Mouse (Mus musculus) lung, adult 18-20 months (tissue): Measurements from ENCODE around the gene Bdkrb2.

ENCODE experiments used
- DNase-seq, 2 experiments: peaks; one replicate each; pipeline ENCODE4 v3.0.0; 2022; ENCODE audit warnings: mixed read lengths in 2 of 2

Gene Bdkrb2

GRCm38 (mm10) chr12:105562936-105563680, at the start of gene Bdkrb2:
Gene Bdkrb2, plus strand, starts transcription at chr12:105563226.
- peak; percentile 43 to 58 for DNase-seq

GRCm38 (mm10) chr12:105514111-105514510, 48.9 kb upstream of the Bdkrb2 start:
- no peak for DNase-seq

DNA sequence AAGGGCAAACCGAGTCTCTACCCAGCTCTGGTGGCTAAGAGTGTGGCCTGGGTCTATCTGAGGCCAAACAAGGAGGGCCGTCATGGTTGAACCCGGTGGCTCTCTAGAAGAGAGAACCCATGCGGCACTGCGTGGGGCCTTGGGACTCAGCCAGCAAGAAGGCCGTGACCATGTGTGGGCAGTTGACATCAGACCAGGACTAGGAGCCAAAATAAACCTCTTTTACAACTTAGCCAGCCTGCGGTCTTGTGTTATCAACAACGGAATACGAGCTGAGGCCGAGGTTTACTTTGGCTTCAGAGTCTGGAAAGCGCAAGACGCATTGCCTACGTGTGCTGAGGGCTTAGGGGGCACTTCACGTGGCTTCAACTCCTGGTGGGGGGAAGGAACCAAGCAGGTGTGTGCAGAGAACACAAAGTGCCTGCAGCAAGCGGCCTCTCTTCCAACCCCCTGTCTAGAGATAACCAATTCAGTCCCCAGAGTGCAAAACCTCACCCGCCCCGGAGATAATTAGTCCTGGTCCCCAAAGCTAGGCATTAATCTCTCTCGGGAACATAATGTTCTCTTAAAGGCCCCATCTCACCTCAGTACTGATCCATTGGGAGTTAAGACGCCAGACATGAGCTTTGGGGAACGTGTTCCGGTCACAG, 45.9 kb upstream of the Bdkrb2 start:
- DNase-seq, result peak; percentile 57 to 74

GRCm38 (mm10) chr12:105519851-105520250, 43.2 kb upstream of the Bdkrb2 start:
- DNase-seq, result no peak

DNA sequence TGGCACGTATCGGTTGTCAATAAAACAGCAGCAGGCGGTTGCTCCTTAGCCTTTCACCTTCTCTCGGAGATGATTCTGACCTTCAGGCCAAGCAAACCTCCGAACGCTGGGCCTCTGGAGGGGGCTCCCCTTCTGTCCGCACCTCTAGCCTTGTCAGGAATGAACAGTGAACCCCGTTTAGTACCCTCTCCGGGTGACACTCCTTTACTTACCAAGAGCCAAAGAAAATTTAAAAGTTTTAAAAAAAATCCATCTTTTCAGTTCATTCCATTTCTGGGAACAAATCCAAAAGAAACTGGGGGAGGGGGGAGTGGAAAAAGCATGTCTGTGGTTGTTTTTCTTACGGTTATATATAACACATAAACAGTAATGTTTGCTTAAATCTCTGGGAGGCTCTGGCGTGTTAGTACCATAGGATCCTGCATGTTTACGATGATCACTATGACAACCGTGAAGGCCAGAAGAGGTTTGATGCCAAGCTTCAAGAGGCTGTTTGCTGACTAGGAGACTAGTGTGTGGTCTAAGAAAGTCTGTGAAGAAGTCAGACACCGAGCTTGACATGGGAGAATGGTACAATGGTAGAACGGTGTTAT, 41.8 kb upstream of the Bdkrb2 start:
- no peak for DNase-seq

- DNase-seq, result peak in 1 of 2 experiments; percentile 37
Measured at GRCm38 (mm10) chr12:105523737-105524136, 39.3 kb upstream of the Bdkrb2 start.

- no peak for DNase-seq
Measured at GRCm38 (mm10) chr12:105526186-105526585, 36.8 kb upstream of the Bdkrb2 start.

GRCm38 (mm10) chr12:105526829-105527228, 36.2 kb upstream of the Bdkrb2 start:
- peak; percentile 80 to 88 for DNase-seq

DNA sequence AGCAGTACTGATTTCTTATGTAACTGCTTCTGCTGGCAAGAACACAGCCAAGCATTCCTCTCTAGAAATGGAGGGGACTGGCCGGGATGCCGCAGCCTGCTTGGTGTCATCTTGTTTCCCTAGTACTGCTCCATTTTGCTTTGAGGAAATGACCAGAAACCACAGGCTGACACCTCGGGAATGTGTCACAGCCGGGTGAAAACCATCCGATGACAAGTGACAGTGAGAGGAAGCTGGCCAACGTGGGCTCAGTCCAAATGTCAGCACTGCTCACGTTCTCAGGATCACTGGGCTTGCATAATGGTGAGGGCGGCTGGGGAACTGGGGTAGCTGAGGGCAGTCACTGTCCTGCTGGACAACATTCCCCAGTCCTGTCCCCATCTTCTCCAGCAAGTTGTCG, 33.5 kb upstream of the Bdkrb2 start:
- peak; percentile 33 to 44 for DNase-seq

- DNase-seq, result no peak
Measured at GRCm38 (mm10) chr12:105531724-105532371, 31.2 kb upstream of the Bdkrb2 start.

DNA sequence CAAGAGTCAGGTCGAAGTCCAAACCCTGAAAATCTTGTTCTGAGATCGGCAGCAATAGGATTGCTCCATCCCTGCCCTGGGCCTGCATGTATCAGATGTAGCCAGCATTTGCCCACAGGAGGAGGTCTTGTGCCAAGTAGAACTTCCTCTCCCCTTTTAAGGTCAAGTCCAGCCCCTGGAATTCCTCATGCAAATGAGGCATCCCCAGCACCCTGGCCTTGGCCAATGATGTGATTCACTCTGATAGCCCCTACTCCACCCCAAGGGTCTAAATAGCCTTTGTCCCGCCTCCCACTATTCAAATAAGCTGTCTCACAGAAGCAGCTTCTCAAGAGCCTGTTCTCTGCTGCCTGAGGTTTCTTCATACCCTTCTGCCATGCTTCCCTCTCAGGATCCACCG, 28.2 kb upstream of the Bdkrb2 start:
- DNase-seq, result no peak

DNA sequence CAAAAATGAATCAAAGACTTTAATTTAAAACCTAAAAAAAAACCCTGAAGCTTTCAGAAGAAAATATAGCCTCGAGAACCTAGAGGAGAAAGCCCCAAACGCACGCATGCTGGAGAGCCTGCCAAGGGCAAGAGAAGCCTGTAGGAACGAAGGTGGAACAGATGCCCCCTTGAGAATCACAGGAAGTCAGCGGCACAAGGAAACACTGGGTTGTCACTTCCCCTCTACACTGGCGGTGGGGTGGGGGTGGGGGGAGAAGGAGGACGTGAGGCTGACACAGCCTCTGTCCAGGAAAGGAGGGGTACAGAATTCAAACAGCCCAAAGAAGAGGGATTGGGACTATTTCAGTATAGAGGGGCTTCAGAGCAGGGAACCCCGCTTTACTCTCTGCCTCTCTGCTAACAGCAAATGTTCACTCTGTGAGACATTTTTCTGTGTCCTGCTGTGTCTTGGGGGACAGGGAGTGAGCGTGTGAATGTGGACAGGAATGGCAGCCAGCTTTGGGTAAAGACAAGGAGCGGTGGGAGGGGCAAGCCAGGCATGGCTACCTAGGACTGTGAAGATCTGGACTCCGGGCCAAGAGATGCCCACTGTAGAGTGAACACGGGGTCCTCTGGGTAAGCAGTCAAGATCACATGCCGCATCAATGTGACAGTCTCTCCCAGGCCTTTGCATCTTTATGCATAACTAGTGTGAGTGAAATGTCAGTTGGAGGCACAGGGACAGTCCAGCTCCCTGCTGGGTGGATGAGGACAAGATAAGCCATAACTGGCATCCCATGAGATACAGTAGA, 26.9 kb upstream of the Bdkrb2 start:
- peak in 1 of 2 experiments; percentile 37 for DNase-seq

DNA sequence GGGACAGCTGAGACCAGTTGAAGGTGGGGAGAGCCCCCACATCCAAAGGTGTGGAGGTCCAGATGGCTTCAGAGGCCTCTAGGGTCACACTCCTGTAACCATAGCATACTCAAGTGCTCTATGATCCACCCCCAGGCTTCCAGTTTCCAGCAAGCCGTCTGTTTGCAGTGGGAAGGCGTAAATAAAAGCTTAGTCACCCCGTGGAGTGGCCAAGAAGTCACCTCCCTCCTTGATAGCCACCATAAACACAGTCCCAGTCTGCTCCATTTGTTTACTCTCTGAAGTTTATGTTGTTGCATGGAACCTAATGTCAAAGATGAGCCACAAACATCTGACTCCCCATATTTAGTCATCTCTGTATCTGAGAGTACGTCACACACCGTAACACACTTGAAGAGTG, 25.9 kb upstream of the Bdkrb2 start:
- DNase-seq, result peak in 1 of 2 experiments; percentile 46

DNA sequence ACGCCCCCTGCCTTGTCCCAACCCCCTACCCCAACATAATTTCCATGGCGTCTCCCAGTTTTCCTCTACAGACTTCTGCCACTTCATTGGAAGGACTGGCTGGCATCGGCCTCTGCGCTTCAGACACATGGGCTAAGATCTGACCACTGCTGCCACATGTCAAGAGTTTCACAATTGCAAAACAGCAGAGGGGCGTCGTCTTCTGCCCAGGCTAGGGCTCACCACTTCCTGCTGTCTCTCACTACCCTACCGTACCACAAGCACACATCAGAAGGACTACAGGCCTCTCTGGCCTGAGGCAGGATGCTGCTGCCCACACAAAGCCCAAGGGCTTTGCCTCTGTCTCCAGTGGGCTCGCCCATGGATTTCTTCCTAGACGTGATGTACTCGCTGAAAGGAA, 23.4 kb upstream of the Bdkrb2 start:
- DNase-seq, result no peak

DNA sequence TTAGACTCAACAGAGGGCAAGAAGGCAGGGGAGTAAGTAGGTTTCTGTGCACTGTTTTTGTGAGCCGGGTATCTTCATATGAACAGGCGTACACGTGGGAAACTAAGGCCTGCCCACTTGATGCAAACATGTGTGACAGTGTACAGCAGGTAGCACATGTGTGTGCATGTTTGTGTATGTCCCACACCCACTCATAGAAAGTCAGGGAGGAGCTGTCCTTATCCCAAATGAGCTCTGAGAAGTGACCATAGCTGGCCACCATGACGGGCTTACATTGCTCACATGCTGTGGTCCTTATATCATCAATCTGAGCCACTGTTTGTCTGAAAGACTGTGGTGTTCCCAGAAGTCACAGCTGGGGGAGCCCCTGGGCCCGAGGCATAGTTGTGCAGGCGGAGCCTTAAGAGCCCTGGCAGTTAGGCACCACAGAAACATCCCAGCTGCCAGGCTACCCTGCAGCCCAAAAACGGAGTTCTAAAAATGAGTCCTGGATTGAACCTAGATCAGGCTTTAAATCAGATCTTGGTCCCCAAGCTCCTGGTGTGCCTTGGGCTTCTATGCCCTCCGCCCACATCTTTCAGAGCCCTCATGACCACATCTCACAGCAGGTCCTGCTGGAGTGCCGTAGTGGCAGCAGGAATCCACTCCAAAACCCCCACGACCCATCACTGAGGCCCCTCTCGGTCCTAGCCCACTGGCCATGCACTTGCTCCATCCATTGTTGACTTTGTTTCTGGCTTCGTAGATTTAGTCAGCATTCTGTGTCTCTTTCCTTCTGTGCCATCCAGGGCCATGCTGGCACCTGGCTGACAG, 21.2 kb upstream of the Bdkrb2 start:
- DNase-seq, result no peak

DNA sequence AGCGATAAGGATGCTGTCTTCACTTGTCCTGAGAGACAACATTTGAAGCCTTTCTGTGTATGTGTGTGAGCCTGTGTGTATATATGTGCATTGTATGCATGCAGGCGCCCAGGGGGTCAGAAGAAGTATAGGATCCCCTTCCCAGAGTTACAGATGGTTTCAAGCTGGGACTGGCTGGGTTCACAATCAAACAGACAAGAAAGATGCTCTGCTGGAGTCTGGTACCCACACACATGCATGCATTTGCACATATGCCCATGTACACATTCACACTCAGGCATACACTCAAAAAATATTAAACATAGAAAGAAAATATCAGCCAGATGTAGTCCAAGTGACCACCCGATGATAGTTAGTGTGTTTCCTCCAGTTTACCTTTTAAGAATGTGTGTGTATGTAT, 20.5 kb upstream of the Bdkrb2 start:
- no peak for DNase-seq

DNA sequence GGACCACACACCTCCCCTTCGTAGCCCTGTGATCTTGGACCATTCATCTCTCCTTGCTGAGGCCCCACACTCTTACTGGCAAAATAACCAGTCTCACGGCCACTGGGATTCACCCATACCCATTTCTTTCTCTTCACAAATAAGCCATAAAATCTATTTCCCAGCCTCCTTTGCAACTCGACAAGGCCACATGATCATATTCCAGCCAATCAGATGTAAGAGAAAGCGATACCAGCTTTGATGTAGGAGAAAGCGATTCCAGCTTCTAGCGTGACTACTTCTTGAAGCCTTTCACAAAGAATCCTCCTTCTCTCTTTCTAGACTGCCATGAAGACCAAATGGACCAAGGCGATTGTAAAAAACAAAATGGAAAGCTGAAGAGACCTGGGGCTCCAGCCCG, 19.9 kb upstream of the Bdkrb2 start:
- DNase-seq, result no peak

DNA sequence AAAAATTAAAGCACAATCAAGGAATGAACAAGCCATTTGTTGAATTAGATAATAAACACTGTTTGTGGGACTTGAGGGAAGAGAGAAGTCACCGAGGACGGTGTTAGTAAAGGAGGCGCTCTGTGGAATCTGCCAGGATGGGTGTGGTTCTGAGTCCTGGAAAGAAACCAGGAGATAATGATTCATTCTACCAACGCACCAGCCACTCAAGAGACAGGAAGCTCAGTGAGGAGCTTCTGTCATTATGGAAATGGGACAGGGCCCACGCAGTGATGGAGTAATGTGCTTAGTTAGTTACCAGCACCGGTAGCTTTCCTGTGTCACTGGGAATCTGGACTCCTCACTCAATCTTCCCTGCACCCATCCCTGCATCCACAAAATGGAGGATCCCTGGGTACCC, 19.3 kb upstream of the Bdkrb2 start:
- peak; percentile 27 to 60 for DNase-seq

- no peak for DNase-seq
Measured at GRCm38 (mm10) chr12:105544872-105545271, 18.2 kb upstream of the Bdkrb2 start.

DNA sequence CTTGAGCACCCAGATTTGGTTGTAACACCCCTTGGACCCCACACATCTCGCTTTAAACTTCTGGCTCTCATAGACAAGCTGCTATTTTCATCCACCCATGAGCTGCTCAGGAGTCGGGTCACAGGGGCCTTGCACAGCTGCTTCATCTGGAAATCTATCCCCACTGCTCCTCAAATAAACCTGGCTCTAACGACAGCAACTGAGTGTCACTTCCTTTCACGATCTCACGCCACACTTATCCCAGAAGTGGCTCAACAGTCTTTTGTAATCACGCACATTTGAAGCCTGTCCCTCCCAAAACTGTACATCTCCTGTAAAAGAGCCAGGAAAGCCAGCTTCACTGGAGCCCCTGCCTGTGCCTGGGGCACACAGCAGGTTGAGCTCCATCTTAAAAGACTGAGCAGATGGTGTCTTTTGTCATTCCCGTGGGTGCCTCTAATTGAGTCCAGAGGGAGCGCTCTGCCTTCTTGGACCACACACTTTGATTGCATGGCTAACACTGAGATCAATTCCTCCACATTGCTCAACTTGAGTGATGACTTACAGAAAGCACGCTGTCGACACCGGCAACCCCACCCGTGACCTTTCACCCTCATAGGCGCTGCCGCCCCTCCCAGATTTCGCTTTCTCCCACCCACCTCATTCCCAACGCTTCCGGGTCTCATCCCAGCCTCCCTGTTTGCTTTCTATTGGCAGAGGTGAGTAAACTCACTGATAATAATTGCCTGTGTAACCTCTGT, 17.2 kb upstream of the Bdkrb2 start:
- peak; percentile 52 to 65 for DNase-seq

DNA sequence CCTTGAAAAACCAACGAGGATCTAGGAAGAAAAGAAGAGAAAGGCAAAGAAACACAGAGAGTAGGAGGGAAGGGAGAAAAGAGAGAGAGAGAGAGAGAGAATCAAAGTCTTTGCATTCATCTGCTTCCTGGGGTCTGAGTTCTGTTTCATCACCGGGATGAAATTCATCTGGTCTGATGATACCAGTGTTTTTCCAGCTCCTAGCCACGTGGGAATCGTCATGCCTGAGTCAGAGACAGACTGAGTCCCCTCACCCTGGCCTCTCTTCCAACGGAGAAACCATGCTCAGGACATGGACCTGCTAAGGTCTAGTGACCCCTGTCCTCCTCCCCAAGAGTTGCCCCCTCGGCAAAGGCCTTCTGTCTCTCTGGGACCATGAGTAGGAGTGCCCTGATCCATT, 16.5 kb upstream of the Bdkrb2 start:
- no peak for DNase-seq
